12 mouse cellular contexts compared by ENCODE assay signal in the genomic region with DNA sequence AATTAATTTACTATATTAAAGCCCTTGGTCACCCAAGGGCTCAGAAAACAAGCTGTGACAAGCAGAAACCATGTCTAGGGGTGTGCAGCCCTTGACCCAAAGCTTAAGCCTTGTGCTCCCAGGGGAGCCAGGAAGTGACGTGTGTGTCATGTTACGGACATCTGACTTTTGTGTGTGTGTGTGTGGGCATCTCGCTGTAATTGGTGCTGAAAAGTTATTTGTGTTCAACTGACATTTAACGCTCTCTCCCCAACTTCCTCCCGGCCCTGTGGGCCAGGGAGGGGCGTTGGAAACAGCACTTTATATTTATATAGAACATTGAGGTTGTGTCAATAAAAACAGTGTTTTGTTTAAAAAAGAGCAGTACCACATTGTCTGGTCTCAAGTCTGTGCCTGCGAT. TPM values are rescaled to one million over a fixed set of nuclear protein-coding genes. Genes with fewer than 3 reads are reported as not detected.
DNase-seq lines count a peak whose midpoint lies in the region; ATAC-seq and TF ChIP-seq lines count a peak whose summit lies in the region.
"Had no signal": no experiment of that assay in that cellular context is flagged by ENCODE, and none has a peak within 500 bp of the region (broad histone marks: within the 10 kb centered on the region; RNA-seq: fewer than 3 reads in every experiment).

No protein-coding gene starts in this region.

- peak overlapping the region; percentile 91 for H3K4me2 ChIP-seq in heart, embryonic 11.5 days
- peak overlapping the region; percentile 89 for H3K4me2 ChIP-seq in liver, embryonic 12.5 days

- intact Hi-C loops in left cerebral cortex, postnatal 10 days (cut with DNase I) = no loop called here

- WGBS in heart, embryonic 11.5 days (ENCODE audit: insufficient replicate concordance) = 50% methylated on average over 7 of the region's 7 CpGs
- 57% methylated on average over 7 of the region's 7 CpGs for WGBS in lung, adult 2 months
- WGBS in liver, embryonic 12.5 days (ENCODE audit: insufficient replicate concordance) = 51% methylated on average over 7 of the region's 7 CpGs
- 9% methylated on average over 7 of the region's 7 CpGs for WGBS in spleen, adult 2 months

- no peak overlapping the region for H3K9ac ChIP-seq in heart, embryonic 11.5 days (ENCODE audit: low read depth, low read length)
- H3K9ac ChIP-seq in liver, embryonic 12.5 days = no peak overlapping the region

- no peak overlapping the region for H3K27ac ChIP-seq in heart, embryonic 11.5 days (ENCODE audit: low read depth, low read length)
- no peak overlapping the region for H3K27ac ChIP-seq in liver, embryonic 12.5 days
- H3K27ac ChIP-seq in spleen, adult 2 months (ENCODE audit: insufficient read depth, low read length) = peak overlapping the region; percentile 94

- no peak for DNase-seq in heart, postnatal 4 days
- DNase-seq in lung, postnatal 10 days = peak; percentile 23
- no peak for DNase-seq in lung, adult 2 months
- peak; percentile 77 to 82 for DNase-seq in spleen, adult 2 months (ENCODE audit: low read depth in 1 of 2, low spot score in 2 of 2)
- no peak for DNase-seq in left cerebral cortex, postnatal 10 days (ENCODE audit: extremely low spot score in 1 of 2, low spot score in 2 of 2)
- no peak for DNase-seq in layer of hippocampus, adult 18-20 months (ENCODE audit: low spot score in 2 of 2)
- DNase-seq: adrenal gland, adult 2 months; heart, postnatal 10 days had no signal

- TF ChIP-seq POLR2A in lung, adult 2 months (IDR thresholded peaks at IDR 0.05; ENCODE audit: borderline replicate concordance, extremely low read depth, low read depth, low read length) = no peak
- peak; percentile 13; the same call in 1 of the 2 replicates for TF ChIP-seq POLR2A in spleen, adult 2 months (IDR thresholded peaks at IDR 0.05; ENCODE audit: low read depth, low read length)

- no peak for ATAC-seq in heart, embryonic 11.5 days (replicated peaks; ENCODE audit: insufficient number of reproducible peaks, low FRiP score, low TSS enrichment)
- ATAC-seq in liver, embryonic 12.5 days = no peak

- no peaks in the 10 kb centered on the region for H3K36me3 ChIP-seq in heart, embryonic 11.5 days (ENCODE audit: control insufficient read depth, insufficient read depth, low read length)
- no peaks in the 10 kb centered on the region for H3K36me3 ChIP-seq in liver, embryonic 12.5 days
- H3K36me3 ChIP-seq in spleen, adult 2 months (ENCODE audit: control insufficient read depth, insufficient read depth, low read length) = peaks cover 21% of the 10 kb centered on the region

- peaks cover 20% of the 10 kb centered on the region for H3K27me3 ChIP-seq in heart, embryonic 11.5 days (ENCODE audit: control insufficient read depth, insufficient read depth, low read length)
- peaks cover 52% of the 10 kb centered on the region for H3K27me3 ChIP-seq in liver, embryonic 12.5 days (replicated peaks)
- no peaks in the 10 kb centered on the region for H3K27me3 ChIP-seq in spleen, adult 2 months (ENCODE audit: control insufficient read depth, insufficient read depth, low read length)

- peak overlapping the region; percentile 66; the same call in 1 of the 2 replicates for H3K4me3 ChIP-seq in heart, embryonic 11.5 days (ENCODE audit: low read depth, low read length)
- H3K4me3 ChIP-seq in lung, adult 2 months (replicated peaks; ENCODE audit: extremely low read depth, low read depth, low read length) = no peak overlapping the region
- peak overlapping the region; percentile 63 for H3K4me3 ChIP-seq in liver, embryonic 12.5 days
- peak overlapping the region; percentile 93 for H3K4me3 ChIP-seq in spleen, adult 2 months (ENCODE audit: extremely low read depth, insufficient read depth, insufficient read length)

- TF ChIP-seq CTCF in lung, adult 2 months (IDR thresholded peaks at IDR 0.05; ENCODE audit: insufficient read depth, low read length) = no peak
- TF ChIP-seq CTCF in spleen, adult 2 months (IDR thresholded peaks at IDR 0.05; ENCODE audit: extremely low read depth, insufficient read depth, insufficient read length, insufficient replicate concordance) = no peak

- no peaks in the 10 kb centered on the region for H3K9me3 ChIP-seq in heart, embryonic 11.5 days (replicated peaks; ENCODE audit: control insufficient read depth, low read length)
- no peaks in the 10 kb centered on the region for H3K9me3 ChIP-seq in liver, embryonic 12.5 days (replicated peaks)

- H3K4me1 ChIP-seq in heart, embryonic 11.5 days (ENCODE audit: control insufficient read depth, insufficient read depth, low read length) = peaks cover 25% of the 10 kb centered on the region
- no peaks in the 10 kb centered on the region for H3K4me1 ChIP-seq in lung, adult 2 months (ENCODE audit: control insufficient read depth, insufficient read depth, low read length)
- peaks cover 59% of the 10 kb centered on the region for H3K4me1 ChIP-seq in liver, embryonic 12.5 days
- peaks cover 21% of the 10 kb centered on the region for H3K4me1 ChIP-seq in spleen, adult 2 months (ENCODE audit: control insufficient read depth, insufficient read depth, insufficient read length)

RNA-seq across cellular contexts. Expression of a gene that starts 0.4 kb away (rescaled TPM):
- not detected in 2 replicates for polyA plus RNA-seq in heart, embryonic 11.5 days (2014; fragmentation: Nextera tagmentation; extraction: Ambion mirVana)
- not detected for total RNA-seq in heart, postnatal 4 days (2021)
- not detected in 2 replicates for polyA plus RNA-seq in lung, adult 2 months (2012; rRNA removed)
- polyA plus RNA-seq in liver, embryonic 12.5 days (2016; fragmentation: Nextera tagmentation; extraction: Ambion mirVana) = not detected in 2 replicates
- polyA plus RNA-seq in spleen, adult 2 months (2012; rRNA removed) = 0.08 TPM in 2 replicates
- not detected for total RNA-seq in left cerebral cortex, postnatal 10 days (2021)
- total RNA-seq in layer of hippocampus, adult 18-20 months (2021) = not detected
- total RNA-seq: adrenal gland, adult 2 months; heart, postnatal 10 days; left cerebral cortex, postnatal 14 days had no signal
- polyA plus RNA-seq: adrenal gland, adult 2 months; forebrain, embryonic 11.5 days had no signal

RNA-seq across cellular contexts. Expression of a gene that starts 2.1 kb away (rescaled TPM):
- polyA plus RNA-seq in heart, embryonic 11.5 days (2014; fragmentation: Nextera tagmentation; extraction: Ambion mirVana) = 17.4 and 18.3 TPM in 2 replicates
- 1 to 10 TPM; 3.3 to 3.7 TPM for total RNA-seq in heart, postnatal 4 days (2021)
- 5.2 and 6.3 TPM in 2 replicates for polyA plus RNA-seq in lung, adult 2 months (2012; rRNA removed)
- polyA plus RNA-seq in liver, embryonic 12.5 days (2016; fragmentation: Nextera tagmentation; extraction: Ambion mirVana) = 7.3 and 8.0 TPM in 2 replicates
- polyA plus RNA-seq in spleen, adult 2 months (2012; rRNA removed) = 116 and 178 TPM in 2 replicates
- 1 to 10 TPM; 4.5 to 6.1 TPM for total RNA-seq in left cerebral cortex, postnatal 10 days (2021)
- total RNA-seq in layer of hippocampus, adult 18-20 months (2021) = 1 to 10 TPM in 1 of 2 experiments, under 1 TPM in 1; 0.91 to 1.4 TPM

RNA-seq across cellular contexts. Expression of a gene that starts 25.0 kb away (rescaled TPM):
- 10.2 and 12.0 TPM in 2 replicates for polyA plus RNA-seq in heart, embryonic 11.5 days (2014; fragmentation: Nextera tagmentation; extraction: Ambion mirVana)
- under 1 TPM; 0.32 to 0.33 TPM for total RNA-seq in heart, postnatal 4 days (2021)
- polyA plus RNA-seq in lung, adult 2 months (2012; rRNA removed) = 0.48 and 0.51 TPM in 2 replicates
- polyA plus RNA-seq in liver, embryonic 12.5 days (2016; fragmentation: Nextera tagmentation; extraction: Ambion mirVana) = 38.3 and 42.5 TPM in 2 replicates
- polyA plus RNA-seq in spleen, adult 2 months (2012; rRNA removed) = 1.2 and 1.3 TPM in 2 replicates
- total RNA-seq in left cerebral cortex, postnatal 10 days (2021) = under 1 TPM; 0.45 to 0.81 TPM
- under 1 TPM; 0.10 to 0.12 TPM for total RNA-seq in layer of hippocampus, adult 18-20 months (2021)

Comparison
In these comparisons a context has a peak if more than half of its experiments do, and no peak if none do; other contexts are left out.
1. DNase-seq: peak in lung, postnatal 10 days (single experiment) and spleen, adult 2 months (2 of 2); none in heart, postnatal 4 days (single experiment), lung, adult 2 months (single experiment), left cerebral cortex, postnatal 10 days (0 of 2) and layer of hippocampus, adult 18-20 months (0 of 2).